Mouse (Mus musculus): Measurements from ENCODE around the gene Rnf113a2. TPM values are rescaled to one million over a fixed set of nuclear protein-coding genes. Genes with fewer than 3 reads are reported as not detected.

The Rnf113a2 gene
- polyA plus RNA-seq (2014; fragmentation: Illumina TruSeq; extraction: RNeasy Lipid Tissue Mini Kit (QIAGEN cat#74804); ENCODE audit: low read depth, low replicate concordance) = 12.8 TPM

GRCm38 (mm10) chr12:84416834-84417604 lies at the start of gene Rnf113a2:
Rnf113a2 (plus strand) TSS chr12:84417196.

DNA sequence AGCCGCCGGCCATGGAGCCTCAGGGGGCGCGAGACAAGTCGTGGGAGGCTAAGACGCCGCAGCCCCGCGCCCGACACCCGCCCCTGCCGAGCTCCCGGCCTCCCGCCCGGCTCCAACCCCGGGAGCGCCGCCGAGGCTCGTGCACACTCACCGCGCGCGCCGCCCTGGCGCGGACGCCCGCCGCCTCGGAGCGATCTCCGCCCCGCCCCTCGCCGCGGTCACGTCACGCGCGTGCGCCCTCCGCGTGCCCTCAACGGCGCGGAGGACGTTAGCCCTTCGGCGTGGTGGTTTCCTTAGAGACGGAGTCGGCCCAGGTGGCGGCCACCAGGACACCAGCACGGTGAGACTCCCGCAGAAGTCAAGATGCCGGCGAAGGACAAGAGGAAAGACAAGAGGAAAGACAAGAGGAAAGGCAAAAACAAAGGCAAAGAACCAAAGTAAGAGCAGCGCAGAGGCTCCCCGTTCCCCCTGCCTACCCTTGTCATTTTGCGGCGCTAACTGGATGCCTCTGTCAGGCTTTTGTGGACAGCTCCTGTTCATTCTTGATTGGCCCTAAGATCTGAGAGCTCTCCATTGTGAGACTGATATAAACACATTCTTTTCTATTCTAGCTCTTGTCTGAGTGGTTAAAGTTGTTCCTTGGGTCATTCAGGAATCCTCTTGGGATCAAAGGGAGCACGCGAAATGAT lies 8.0 kb upstream of the Rnf113a2 start, which contains the start of the genes Entpd5 and Bbof1:
Entpd5 (minus strand) TSS at position 211 of the 689 bp plus-strand sequence.
Bbof1 (plus strand) TSS at position 253 of the 689 bp plus-strand sequence.

GRCm38 (mm10) chr12:84450718-84451646 lies 34.0 kb downstream of the Rnf113a2 start, which contains the start of the genes Aldh6a1 and Lin52:
Aldh6a1 (minus strand) TSS chr12:84451004.
Lin52 (plus strand) TSS chr12:84451422.

Other genes starting within 250 kb of the Rnf113a2 start
- 10.8 TPM for gene Elmsan1, start 198.3 kb upstream of the Rnf113a2 start, polyA plus RNA-seq (2014; fragmentation: Illumina TruSeq; extraction: RNeasy Lipid Tissue Mini Kit (QIAGEN cat#74804); ENCODE audit: low read depth, low replicate concordance)
- 111 TPM for gene Ptgr2, start 132.0 kb upstream of the Rnf113a2 start, polyA plus RNA-seq (2014; fragmentation: Illumina TruSeq; extraction: RNeasy Lipid Tissue Mini Kit (QIAGEN cat#74804); ENCODE audit: low read depth, low replicate concordance)
- 33.8 TPM for gene Zfp410, start 100.3 kb upstream of the Rnf113a2 start, polyA plus RNA-seq (2014; fragmentation: Illumina TruSeq; extraction: RNeasy Lipid Tissue Mini Kit (QIAGEN cat#74804); ENCODE audit: low read depth, low replicate concordance)
- 3.1 TPM for gene Coq6, start 55.5 kb upstream of the Rnf113a2 start, polyA plus RNA-seq (2014; fragmentation: Illumina TruSeq; extraction: RNeasy Lipid Tissue Mini Kit (QIAGEN cat#74804); ENCODE audit: low read depth, low replicate concordance)
- 3.4 TPM for gene Fam161b, start 55.4 kb upstream of the Rnf113a2 start, polyA plus RNA-seq (2014; fragmentation: Illumina TruSeq; extraction: RNeasy Lipid Tissue Mini Kit (QIAGEN cat#74804); ENCODE audit: low read depth, low replicate concordance)
- 209 TPM for gene Entpd5, start 8.2 kb upstream of the Rnf113a2 start, polyA plus RNA-seq (2014; fragmentation: Illumina TruSeq; extraction: RNeasy Lipid Tissue Mini Kit (QIAGEN cat#74804); ENCODE audit: low read depth, low replicate concordance)
- gene Bbof1, start 8.1 kb upstream of the Rnf113a2 start, polyA plus RNA-seq (2014; fragmentation: Illumina TruSeq; extraction: RNeasy Lipid Tissue Mini Kit (QIAGEN cat#74804); ENCODE audit: low read depth, low replicate concordance) = 8.4 TPM
- 494 TPM for gene Aldh6a1, start 33.8 kb downstream of the Rnf113a2 start, polyA plus RNA-seq (2014; fragmentation: Illumina TruSeq; extraction: RNeasy Lipid Tissue Mini Kit (QIAGEN cat#74804); ENCODE audit: low read depth, low replicate concordance)
- gene Lin52, start 34.2 kb downstream of the Rnf113a2 start, polyA plus RNA-seq (2014; fragmentation: Illumina TruSeq; extraction: RNeasy Lipid Tissue Mini Kit (QIAGEN cat#74804); ENCODE audit: low read depth, low replicate concordance) = 45.4 TPM
- gene Vsx2, start 152.6 kb downstream of the Rnf113a2 start, polyA plus RNA-seq (2014; fragmentation: Illumina TruSeq; extraction: RNeasy Lipid Tissue Mini Kit (QIAGEN cat#74804); ENCODE audit: low read depth, low replicate concordance) = not detected
- 2.2 TPM for gene Abcd4, start 200.2 kb downstream of the Rnf113a2 start, polyA plus RNA-seq (2014; fragmentation: Illumina TruSeq; extraction: RNeasy Lipid Tissue Mini Kit (QIAGEN cat#74804); ENCODE audit: low read depth, low replicate concordance)
- gene Vrtn, start 223.8 kb downstream of the Rnf113a2 start, polyA plus RNA-seq (2014; fragmentation: Illumina TruSeq; extraction: RNeasy Lipid Tissue Mini Kit (QIAGEN cat#74804); ENCODE audit: low read depth, low replicate concordance) = not detected